Mouse (Mus musculus) heart, adult 2 months (tissue): ENCODE data around the gene Isca2.

Experiments
- CTCF ChIP-seq: fragments of 200-600 bp; IDR thresholded peaks from 2 replicates; pipeline ENCODE4 v1.8.1; 2022; ENCODE audit warnings: antibody characterized with exemption, mild to moderate bottlenecking, moderate library complexity
- EP300 ChIP-seq: fragments of 200-500 bp; IDR thresholded peaks from 2 replicates; pipeline ENCODE4 v1.6.1; 2011; ENCODE audit warnings: low read depth, low read length, control low read depth; ENCODE audit not compliant: insufficient read depth
- POLR2A ChIP-seq: fragments of 200-500 bp; IDR thresholded peaks from 2 replicates; pipeline ENCODE4 v1.6.1; 2011; ENCODE audit warnings: mild to moderate bottlenecking, low read depth, low read length, control low read depth; ENCODE audit not compliant: insufficient read depth

- TF ChIP-seq CTCF = no peak
- no peak for TF ChIP-seq EP300
- TF ChIP-seq POLR2A = no peak
These were observed 425 bp downstream of the Isca2 start for GRCm38 (mm10) chr12:84773476-84773875.
